10 mouse cellular contexts compared by ENCODE assay signal in genomic region chr9:63750360-63750974, GRCm38 (mm10). TPM values are rescaled to one million over a fixed set of nuclear protein-coding genes. Genes with fewer than 3 reads are reported as not detected.
DNase-seq lines count a peak whose midpoint lies in the region; ATAC-seq lines count a peak whose summit lies in the region.
"Had no signal": no experiment of that assay in that cellular context is flagged by ENCODE, and none has a peak within 500 bp of the region (broad histone marks: within the 10 kb centered on the region; RNA-seq: fewer than 3 reads in every experiment).

No protein-coding gene starts in this region.

- ATAC-seq in heart, embryonic 11.5 days (replicated peaks; ENCODE audit: insufficient number of reproducible peaks, low FRiP score, low TSS enrichment), result no peak
- ATAC-seq in lung, embryonic 15.5 days (ENCODE audit: borderline replicate concordance, extremely low read depth, low FRiP score, low TSS enrichment), result no peak
- ATAC-seq in hindbrain, embryonic 13.5 days (ENCODE audit: low FRiP score), result no peak
- no peak for ATAC-seq in neural tube, embryonic 12.5 days (ENCODE audit: low FRiP score, low read depth)
- ATAC-seq: CD4-positive, CD25-positive, alpha-beta regulatory T cell, adult 4 months had no signal

- H3K36me3 ChIP-seq in heart, embryonic 11.5 days (ENCODE audit: control insufficient read depth, insufficient read depth, low read length), result no peaks in the 10 kb centered on the region
- no peaks in the 10 kb centered on the region for H3K36me3 ChIP-seq in lung, embryonic 15.5 days
- H3K36me3 ChIP-seq in hindbrain, embryonic 13.5 days, result no peaks in the 10 kb centered on the region
- no peaks in the 10 kb centered on the region for H3K36me3 ChIP-seq in neural tube, embryonic 12.5 days

- no peaks in the 10 kb centered on the region for H3K9me3 ChIP-seq in heart, embryonic 11.5 days (replicated peaks; ENCODE audit: control insufficient read depth, low read length)
- no peaks in the 10 kb centered on the region for H3K9me3 ChIP-seq in lung, embryonic 15.5 days
- H3K9me3 ChIP-seq in hindbrain, embryonic 13.5 days, result no peaks in the 10 kb centered on the region
- no peaks in the 10 kb centered on the region for H3K9me3 ChIP-seq in neural tube, embryonic 12.5 days

- H3K4me2 ChIP-seq in heart, embryonic 11.5 days, result peak overlapping the region; percentile 33
- H3K4me2 ChIP-seq in lung, embryonic 15.5 days, result no peak overlapping the region
- peak overlapping the region; percentile 11; the same call in 1 of the 2 replicates for H3K4me2 ChIP-seq in hindbrain, embryonic 13.5 days
- 0 out of 2 replicates have a peak overlapping the region, but pooled peaks have one; percentile 21 for H3K4me2 ChIP-seq in neural tube, embryonic 12.5 days (replicated peaks)

- intact Hi-C loops in heart, postnatal 10 days (cut with DNase I), result loop anchor here (5.0 to 10.0 kb wide), 2 partner anchors 43 to 616 kb away; no protein-coding TSS in a partner anchor

- no peaks in the 10 kb centered on the region for H3K27me3 ChIP-seq in heart, embryonic 11.5 days (ENCODE audit: control insufficient read depth, insufficient read depth, low read length)
- no peaks in the 10 kb centered on the region for H3K27me3 ChIP-seq in lung, embryonic 15.5 days
- 0 out of 2 replicates have a peak, but pooled peaks cover 5% of the 10 kb centered on the region for H3K27me3 ChIP-seq in hindbrain, embryonic 13.5 days
- no peaks in the 10 kb centered on the region for H3K27me3 ChIP-seq in neural tube, embryonic 12.5 days (replicated peaks)

- peak overlapping the region; percentile 2; the same call in 1 of the 2 replicates for H3K9ac ChIP-seq in heart, embryonic 11.5 days (ENCODE audit: low read depth, low read length)
- no peak overlapping the region for H3K9ac ChIP-seq in lung, embryonic 15.5 days
- 0 out of 2 replicates have a peak overlapping the region, but pooled peaks have one; percentile 24 for H3K9ac ChIP-seq in hindbrain, embryonic 13.5 days
- no peak overlapping the region for H3K9ac ChIP-seq in neural tube, embryonic 12.5 days

- peaks cover 84% of the 10 kb centered on the region for H3K4me1 ChIP-seq in heart, embryonic 11.5 days (ENCODE audit: control insufficient read depth, insufficient read depth, low read length)
- H3K4me1 ChIP-seq in lung, embryonic 15.5 days, result peaks cover 96% of the 10 kb centered on the region
- H3K4me1 ChIP-seq in hindbrain, embryonic 13.5 days (replicated peaks), result peaks cover 84% of the 10 kb centered on the region
- peaks cover 67% of the 10 kb centered on the region for H3K4me1 ChIP-seq in neural tube, embryonic 12.5 days

- DNase-seq in heart, postnatal 10 days, result no peak
- no peak for DNase-seq in lung, postnatal 4 days
- no peak for DNase-seq in adrenal gland, adult (ENCODE audit: inconsistent age in 2 of 2, low spot score in 1 of 2)
- DNase-seq in right cerebral cortex, adult 2 months (ENCODE audit: low spot score in 2 of 2), result no peak
- DNase-seq: thymus, postnatal 14 days had no signal

- peak overlapping the region; percentile 62; the same call in 1 of the 2 replicates for H3K27ac ChIP-seq in heart, embryonic 11.5 days (ENCODE audit: low read depth, low read length)
- peak overlapping the region; percentile 29 for H3K27ac ChIP-seq in lung, embryonic 15.5 days
- H3K27ac ChIP-seq in hindbrain, embryonic 13.5 days, result peak overlapping the region; percentile 23; the same call in 1 of the 2 replicates
- H3K27ac ChIP-seq in neural tube, embryonic 12.5 days, result no peak overlapping the region; the same call in 1 of the 2 replicates

- H3K4me3 ChIP-seq in heart, embryonic 11.5 days (ENCODE audit: low read depth, low read length), result no peak overlapping the region
- no peak overlapping the region for H3K4me3 ChIP-seq in lung, embryonic 15.5 days
- H3K4me3 ChIP-seq in hindbrain, embryonic 13.5 days, result no peak overlapping the region
- no peak overlapping the region for H3K4me3 ChIP-seq in neural tube, embryonic 12.5 days

- WGBS in heart, embryonic 11.5 days (ENCODE audit: insufficient replicate concordance), result 46% methylated on average over 10 of the region's 10 CpGs
- WGBS in lung, embryonic 15.5 days, result 14% methylated on average over 10 of the region's 10 CpGs
- 24% methylated on average over 10 of the region's 10 CpGs for WGBS in hindbrain, embryonic 13.5 days
- 38% methylated on average over 10 of the region's 10 CpGs for WGBS in neural tube, embryonic 12.5 days

RNA-seq across cellular contexts. Expression of gene Smad3, which starts 7.3 kb away (rescaled TPM):
- polyA plus RNA-seq in heart, embryonic 11.5 days (2014; fragmentation: Nextera tagmentation; extraction: Ambion mirVana), result 9.7 and 11.4 TPM in 2 replicates
- 10 to 100 TPM; 17.0 to 22.6 TPM for total RNA-seq in heart, postnatal 10 days (2021)
- 20.2 and 20.7 TPM in 2 replicates for polyA plus RNA-seq in lung, embryonic 15.5 days (2015; fragmentation: Nextera tagmentation; extraction: Ambion mirVana)
- polyA plus RNA-seq in hindbrain, embryonic 13.5 days (2015; fragmentation: Nextera tagmentation; extraction: Ambion mirVana), result 11.9 and 12.0 TPM in 2 replicates
- 24.5 and 26.0 TPM in 2 replicates for polyA plus RNA-seq in neural tube, embryonic 12.5 days (2016; fragmentation: Nextera tagmentation; extraction: Ambion mirVana)

Comparison
In these comparisons a context has a peak if more than half of its experiments do, and no peak if none do; other contexts are left out.
1. H3K9ac ChIP-seq: peak in heart, embryonic 11.5 days (single experiment) and hindbrain, embryonic 13.5 days (single experiment); none in lung, embryonic 15.5 days (single experiment) and neural tube, embryonic 12.5 days (single experiment).